Mouse (Mus musculus) c-Kit-positive CD71-negative TER-119-negative erythroid progenitor cells, embryonic 14.5 days (primary cell): ENCODE data around the gene Efnb2.

ENCODE experiments used
- DNase-seq: peaks from one replicate; pipeline ENCODE4 v3.0.0-alpha.2; 2013; ENCODE audit warnings: low read depth

The Efnb2 gene

DNA sequence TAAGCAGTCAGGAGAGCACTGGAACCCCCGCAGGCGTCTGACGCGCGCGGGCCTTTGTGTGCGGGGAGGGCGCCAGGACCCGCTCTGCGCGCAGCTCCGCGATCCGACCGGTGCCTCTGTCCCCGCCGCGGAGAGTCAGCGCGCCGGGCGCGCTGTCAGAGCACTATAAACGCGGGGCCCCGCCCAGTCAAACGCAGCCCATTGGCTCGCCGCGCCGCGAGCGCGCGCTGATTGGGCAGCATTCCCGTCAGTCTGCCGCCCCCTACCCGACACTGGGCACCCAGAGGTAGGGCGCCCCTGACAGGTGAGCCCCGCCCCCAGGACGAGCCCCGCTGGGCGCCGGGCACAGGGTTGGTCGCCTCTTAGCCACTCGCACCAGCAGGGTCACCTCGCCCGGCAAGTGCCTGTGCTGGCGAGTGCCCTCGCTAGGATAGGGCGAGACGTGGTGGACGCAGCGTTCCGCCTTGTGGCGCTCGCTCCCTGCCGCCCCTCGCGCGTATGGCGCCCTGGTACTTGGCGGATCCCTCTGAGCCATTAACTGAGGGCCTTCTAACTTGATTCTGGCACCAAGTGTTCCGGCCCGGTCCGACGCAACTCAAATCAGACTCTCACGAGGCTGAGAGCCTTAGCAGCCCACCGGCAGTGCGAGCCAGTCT, at the start of gene Efnb2:
Gene Efnb2 (minus strand): TSS at position 140 of the 656 bp plus-strand sequence.
- DNase-seq = peak; percentile 80

GRCm38 (mm10) chr8:8704813-8705212, 43.8 kb upstream of the Efnb2 start:
- no peak for DNase-seq

DNA sequence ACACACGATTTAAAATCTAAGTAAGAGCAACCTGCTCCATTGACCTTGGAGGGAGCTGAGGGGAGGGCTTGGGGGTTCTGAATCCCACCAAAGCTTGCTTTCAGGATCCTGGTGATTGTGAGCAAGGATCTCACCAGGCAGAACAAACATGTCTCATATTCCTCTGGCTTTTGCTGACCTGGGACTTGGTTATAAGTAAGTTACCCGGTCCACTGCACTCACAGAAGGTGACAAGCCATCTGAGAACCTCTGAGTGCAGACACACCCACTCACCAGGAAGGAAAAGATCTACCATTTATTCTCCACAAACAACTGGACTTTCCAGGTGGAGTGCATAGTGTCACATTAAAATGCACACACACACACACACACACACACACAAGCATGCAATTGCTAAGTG, 42.6 kb upstream of the Efnb2 start:
- DNase-seq = no peak

DNA sequence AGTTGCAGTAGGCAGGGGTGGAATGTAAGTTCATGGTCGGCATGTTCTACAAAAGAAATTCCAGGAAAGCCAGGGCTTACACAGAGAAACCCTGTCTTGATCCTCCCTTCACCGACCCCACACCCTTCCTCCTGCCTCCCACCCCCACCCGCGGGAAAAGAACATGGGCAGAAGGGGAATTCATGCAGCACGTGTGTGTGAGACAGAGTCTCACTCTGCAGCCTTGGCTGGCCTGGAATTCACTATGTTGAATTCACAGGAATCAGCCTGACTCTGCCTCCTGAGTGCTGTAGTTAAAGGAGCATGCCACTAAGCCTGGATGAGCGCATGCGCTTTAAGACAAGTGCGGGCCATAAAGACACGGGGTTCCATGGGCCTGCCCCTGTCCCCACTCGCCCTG, 39.8 kb upstream of the Efnb2 start:
- no peak for DNase-seq

- DNase-seq = no peak
These were observed 39.2 kb upstream of the Efnb2 start for GRCm38 (mm10) chr8:8700229-8700628.

DNA sequence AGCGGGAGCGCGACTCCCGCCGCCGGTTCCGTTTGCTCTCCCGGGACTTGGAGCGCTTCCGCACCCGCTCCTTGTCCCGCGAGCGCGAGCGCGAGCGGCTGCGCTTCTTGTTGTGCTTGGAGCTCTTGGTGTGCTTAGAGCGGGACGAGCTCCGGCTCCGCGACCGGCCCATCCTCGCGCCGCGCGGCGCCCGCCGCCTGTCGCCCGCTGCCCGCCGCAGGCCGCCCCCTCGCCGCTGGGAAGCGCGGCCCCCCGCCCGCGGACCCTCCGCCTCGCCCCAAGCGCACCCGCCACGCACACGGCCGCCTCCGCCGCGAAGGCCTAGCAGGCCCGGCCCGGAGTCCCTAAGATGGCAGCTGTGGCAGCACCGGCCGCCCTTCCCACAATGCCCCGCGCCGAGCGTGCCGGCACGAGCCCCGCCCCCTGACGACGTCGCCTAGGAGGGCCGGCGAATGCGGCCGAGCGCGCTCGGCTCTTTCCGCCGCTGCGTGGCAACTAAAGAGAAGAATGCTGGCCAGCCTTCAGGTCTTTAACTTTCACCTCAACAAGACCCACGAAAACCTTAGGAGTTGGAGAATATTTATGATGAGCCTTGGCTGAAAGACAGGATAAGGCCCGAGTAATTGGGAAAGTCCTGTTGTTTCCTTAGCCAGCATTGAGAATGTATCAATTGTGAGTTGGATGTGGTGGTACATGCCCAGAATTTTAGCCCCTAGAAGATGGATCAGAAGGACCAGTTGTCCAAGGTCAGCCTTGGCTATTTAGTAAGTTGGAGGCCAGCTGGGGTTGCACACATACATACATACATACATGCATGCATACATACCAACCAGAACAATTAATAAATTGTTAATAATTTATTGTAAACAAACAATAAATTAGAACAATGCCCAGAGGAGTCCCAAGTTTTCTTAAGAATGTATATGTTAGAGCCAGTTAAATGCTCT, 29.4 kb upstream of the Efnb2 start, which contains the start of gene Arglu1:
Gene Arglu1 (minus strand): TSS at position 376 of the 947 bp plus-strand sequence.
- DNase-seq = peak; percentile 77

GRCm38 (mm10) chr8:8689454-8690145, 28.6 kb upstream of the Efnb2 start:
- DNase-seq = no peak

- no peak for DNase-seq
These were observed 27.9 kb upstream of the Efnb2 start for GRCm38 (mm10) chr8:8688823-8689453.

DNA sequence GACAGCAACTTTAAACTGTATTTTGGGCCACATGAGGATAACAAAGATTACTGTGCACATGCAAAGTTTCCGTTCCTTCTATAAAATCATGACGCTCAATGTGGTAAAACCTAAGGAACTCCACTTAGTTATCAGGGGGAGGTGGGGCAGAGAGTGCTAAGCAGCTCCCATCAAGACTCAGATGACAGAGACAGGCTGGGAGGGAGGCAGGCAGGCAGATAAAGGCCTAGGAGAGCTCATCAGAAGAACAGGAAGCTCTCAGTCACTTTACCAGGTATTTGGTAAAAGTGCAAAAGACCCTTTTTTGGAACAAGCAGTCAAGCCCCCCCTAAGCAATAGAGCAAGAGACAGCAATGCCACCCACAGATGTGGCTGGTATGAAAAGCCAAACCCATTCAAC, 24.5 kb upstream of the Efnb2 start:
- DNase-seq = no peak

DNA sequence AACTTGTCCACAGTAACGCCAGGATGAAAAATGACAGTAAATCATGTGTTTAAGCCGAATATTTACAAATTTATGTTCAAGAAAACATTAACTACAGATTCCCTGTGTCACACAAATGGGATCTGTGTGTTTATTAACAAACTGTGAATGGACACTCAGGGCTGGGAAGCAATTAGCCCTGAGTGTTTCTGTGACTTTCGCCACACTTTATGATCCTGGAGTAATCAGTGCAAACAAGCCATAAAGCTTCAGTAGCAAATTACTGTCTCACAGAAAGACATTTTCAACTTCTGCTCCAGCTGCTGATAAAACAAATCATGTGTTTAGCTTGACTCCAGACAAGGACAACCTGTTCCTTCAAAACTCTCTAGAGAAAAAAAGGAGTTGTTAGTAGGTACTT, 21.7 kb upstream of the Efnb2 start:
- no peak for DNase-seq

DNA sequence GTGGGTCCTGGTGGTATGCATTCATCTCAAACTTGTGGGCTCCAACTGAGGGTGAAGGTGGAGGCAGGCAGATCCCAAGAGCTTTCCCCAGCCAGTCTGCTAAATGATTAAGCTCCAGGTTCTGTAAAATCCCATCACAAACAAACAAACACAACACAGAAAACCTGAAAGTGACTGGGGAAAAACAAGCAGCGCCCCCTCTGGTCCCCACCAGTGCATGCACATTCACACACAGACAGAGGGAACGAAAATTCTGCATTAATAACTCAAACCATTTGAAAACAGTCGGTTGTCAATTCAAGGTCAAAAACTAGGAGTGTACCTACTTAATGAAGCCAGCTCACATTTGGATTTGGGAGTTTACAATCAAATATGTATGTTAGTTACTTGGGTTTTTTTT, 17.2 kb upstream of the Efnb2 start:
- no peak for DNase-seq

DNA sequence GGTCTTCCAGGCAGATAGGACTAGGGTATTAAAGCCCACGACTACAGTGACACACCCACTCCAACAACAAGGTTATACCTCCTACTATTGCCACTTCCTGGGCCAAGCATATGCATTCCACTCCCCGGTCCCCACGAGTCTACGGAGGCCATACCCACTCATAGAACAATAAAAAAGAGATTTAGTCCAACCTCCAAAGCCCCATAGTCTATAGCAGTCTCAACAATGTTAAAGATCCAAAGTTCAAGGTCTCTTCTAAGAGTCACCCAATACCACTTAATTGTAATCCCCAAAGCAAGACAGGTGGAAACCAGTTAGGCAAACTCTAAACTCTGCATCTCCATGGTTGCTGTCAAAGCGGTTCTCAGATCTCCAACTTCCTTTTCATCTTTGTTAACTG, 13.8 kb upstream of the Efnb2 start:
- DNase-seq = no peak

- DNase-seq = peak; percentile 81
These were observed 707 bp upstream of the Efnb2 start for GRCm38 (mm10) chr8:8661759-8662138.

DNA sequence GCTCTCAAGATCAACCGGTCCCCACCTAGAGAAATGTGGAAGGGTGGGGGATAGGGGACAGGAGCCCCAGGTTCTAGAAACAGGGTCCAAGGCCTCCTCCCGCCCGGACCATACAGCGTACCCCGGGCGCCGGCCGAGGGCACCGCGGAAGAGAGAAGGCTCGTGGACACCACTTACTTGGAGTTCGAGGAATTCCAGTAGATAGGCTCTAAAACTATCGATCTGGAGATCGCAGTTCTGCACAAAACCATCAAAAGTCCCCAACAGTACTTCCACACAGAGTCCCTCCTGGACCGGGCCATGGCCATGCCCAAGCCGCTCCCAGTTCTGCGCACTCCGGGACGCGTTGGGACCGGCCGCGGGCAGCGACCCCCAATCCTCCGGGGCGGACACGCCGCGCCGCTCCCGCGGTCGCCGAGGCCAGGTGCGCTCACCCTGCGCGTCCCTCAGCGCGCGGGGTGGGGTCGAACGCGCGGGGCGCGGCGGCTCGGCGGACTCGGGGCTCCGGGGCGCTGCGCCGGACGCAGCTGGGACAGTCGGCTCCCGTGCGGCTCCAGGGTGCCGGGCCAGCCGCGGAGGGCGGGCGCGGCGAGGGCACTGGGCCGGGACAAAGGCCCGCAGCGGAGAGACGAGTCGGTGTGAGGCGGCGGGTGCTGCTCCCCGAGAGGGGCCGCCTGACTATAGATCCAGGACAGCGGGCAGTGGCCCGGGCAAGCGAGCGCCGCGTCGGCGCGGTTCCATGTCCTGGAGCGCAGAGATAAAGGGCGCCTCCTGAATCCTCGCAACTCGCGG, 539 bp downstream of the Efnb2 start:
- no peak for DNase-seq

DNA sequence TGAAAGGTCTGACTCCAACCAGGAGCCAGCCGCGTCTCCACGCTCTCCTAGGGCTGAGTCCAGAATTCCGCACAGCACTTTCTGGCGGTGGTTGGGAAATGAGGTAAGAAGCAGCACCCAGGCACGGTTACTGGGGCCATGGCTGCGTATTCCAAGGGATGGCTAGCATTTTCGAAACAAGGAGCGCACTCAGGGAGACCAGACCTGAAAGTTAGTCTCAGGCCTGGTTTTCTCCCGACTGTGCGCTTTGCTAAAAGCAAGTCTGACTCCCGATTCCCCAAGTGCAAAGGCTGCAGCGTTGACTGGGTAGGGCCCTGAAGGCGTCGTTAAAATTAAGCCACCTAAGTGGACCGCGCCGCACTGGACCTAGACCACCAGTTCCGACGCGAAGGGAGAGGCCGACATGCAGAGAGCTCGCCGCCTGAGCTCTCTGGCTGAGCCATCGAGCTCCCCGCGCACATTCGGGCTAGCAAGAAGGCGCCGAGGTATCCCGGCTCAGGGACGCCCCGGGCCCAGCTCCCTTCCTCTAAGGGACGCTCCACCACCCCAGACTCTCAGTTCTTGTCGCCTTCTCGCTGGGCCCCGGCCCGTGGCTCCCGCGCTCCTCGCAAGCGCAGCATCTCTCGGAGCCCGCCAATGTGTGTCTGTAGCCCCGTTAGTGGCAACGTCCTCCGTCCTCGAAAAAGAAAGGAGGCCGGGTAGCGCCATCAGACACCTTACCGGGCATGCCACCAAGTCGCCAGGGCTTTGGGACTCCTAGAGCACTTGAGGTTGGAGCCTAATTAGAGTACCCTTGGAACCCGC, 1.3 kb downstream of the Efnb2 start:
- peak; percentile 10 for DNase-seq

DNA sequence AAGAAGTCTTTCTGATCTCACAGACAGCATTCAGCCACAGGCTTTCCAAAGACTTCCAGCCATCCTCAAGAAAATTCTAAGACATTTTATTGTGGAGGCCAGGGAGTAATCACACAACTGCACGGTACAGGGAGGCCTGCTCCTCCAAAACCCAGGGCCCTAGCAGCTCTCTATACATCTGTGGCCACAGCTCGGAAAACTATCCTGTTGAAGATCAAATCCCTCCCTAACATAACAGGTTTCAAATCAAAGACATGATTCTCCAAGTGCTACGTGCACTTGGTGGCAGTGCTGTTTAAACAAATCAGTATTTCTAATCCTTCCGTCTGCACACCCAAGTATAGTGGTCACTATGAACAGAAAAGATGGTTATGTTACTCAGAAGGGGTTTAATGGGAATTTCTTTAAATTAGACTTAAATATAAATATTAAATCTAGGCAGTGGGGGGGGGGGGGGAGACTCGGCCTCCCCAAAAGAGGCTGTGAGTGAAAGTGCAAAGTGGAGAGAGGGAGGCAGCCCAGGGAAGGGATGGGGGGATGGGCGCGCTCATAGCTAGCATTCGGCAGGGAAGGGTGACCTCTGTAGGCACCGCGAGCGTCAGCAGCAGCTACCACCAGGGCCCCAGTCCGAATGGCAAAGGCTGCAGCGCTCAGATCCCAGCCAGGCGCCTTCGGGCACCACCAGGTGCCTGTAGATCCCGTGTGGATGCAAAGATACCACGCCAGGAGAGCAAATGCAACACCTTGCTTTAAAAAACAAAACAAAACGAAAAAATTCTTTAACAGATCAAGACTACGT, 2.4 kb downstream of the Efnb2 start:
- peak; percentile 14 for DNase-seq

DNA sequence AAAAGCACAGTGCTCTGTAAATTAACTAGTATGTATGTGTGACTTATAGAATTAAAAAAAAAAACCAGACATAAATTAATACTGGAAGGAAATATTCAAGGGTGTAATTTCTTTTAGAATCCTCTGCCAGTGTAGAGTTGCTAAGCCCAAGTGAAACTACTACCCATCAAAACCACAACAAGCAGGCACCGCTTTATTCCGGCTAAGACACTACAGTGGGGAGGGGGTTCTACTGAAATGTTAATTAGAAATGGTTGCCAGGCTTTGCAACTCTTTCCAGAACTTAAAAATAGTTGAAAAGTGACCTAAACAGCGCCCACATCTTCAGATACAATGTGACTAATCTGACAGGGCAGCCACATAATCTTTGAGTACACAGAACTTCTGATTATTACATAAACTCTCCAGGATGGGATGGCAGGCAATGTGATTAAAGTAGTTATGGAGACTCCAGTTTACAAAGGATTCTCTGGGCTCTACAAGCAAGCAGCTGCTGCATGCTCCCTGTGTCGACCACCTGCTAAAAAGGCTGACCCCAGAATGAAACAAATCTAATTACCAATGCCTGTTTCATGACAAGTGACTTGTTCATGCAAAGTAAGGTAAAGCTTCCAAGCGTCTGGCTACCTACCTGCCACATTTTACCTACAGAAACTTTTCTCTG, 3.2 kb downstream of the Efnb2 start:
- no peak for DNase-seq

- no peak for DNase-seq
These were observed 4.2 kb downstream of the Efnb2 start for GRCm38 (mm10) chr8:8656578-8657441.
